Comparison of ENCODE assay signal across 8 mouse cellular contexts in the genomic region with DNA sequence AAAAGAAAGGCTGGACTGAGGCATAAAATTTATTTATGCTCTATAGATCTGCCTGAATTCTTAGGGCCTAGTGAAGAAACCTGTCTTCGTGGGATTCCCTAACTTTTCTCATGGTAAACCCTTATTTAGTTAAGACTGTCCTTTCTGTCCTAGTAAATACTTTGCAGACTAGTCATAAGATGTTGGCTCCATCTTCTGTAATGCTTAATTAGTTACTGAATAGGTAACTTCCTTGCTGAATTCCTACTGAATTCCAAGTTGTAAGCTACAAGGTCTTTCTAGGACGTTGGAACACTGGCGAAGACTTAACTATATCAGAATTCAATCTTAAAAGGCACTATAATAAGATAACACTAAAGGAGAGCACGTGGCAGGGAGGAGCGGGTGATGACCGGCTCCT. TPM values are rescaled to one million over a fixed set of nuclear protein-coding genes. Genes with fewer than 3 reads are reported as not detected.
"Had no signal": no experiment of that assay in that cellular context is flagged by ENCODE, and none has a peak within 500 bp of the region (broad histone marks: within the 10 kb centered on the region; RNA-seq: fewer than 3 reads in every experiment).

No protein-coding gene starts in this region.

RNA-seq across cellular contexts. Expression of a gene that starts 26.0 kb away (rescaled TPM):
- polyA plus RNA-seq: embryonic facial prominence, embryonic 10.5 days; embryonic facial prominence, embryonic 11.5 days; embryonic facial prominence, embryonic 12.5 days; erythroblast, embryonic 14.5 days; forebrain, embryonic 10.5 days; forebrain, embryonic 11.5 days; forebrain, embryonic 12.5 days; forebrain, embryonic 15.5 days had no signal
